Mouse (Mus musculus) v-Abl transformed pro-B cells (cell line): ENCODE data around the gene Nav3.

Experiments used
- in situ Hi-C, 2 experiments: fragments of 400-800 bp; cut with MboI; formaldehyde crosslinking; loops; one replicate each; pipeline ENCODE4 v1.15.1; 2025; ENCODE audit not compliant: unreplicated experiment in 2 of 2

The Nav3 gene

GRCm38 (mm10) chr10:110206411-110206810 lies 249.6 kb downstream of the Nav3 start:
- in situ Hi-C loops = no loop called here

DNA sequence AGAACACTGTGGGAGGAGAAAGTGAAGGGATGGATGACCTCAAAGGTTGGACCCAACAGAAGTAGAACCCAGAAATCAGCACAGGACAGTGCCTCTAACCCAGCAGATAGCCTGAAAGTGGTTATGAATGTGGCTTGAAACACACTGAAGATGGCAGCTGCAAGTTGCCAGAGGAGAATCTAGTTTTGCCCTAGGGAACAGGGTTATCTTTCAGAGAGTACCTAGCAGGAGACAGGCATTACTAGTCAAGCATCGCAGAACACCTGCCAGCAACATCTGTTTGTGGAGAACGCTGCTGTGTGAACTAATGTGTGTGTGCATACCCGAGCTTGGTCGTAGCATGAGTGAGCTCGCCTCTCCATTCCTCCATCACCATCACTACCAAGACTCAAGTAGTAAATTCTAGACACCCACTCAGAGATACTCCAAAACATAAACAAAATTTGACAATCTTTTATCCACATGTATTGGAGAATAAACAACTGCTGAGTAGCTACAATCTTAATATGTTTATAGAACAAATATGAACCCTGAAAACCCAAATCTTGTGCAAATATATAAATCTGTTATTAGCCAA lies 251.8 kb downstream of the Nav3 start:
- in situ Hi-C loops = no loop called here

GRCm38 (mm10) chr10:110192881-110193280 lies 263.1 kb downstream of the Nav3 start:
- in situ Hi-C loops = no loop called here

GRCm38 (mm10) chr10:110192026-110192805 lies 263.8 kb downstream of the Nav3 start:
- in situ Hi-C loops = no loop called here

GRCm38 (mm10) chr10:110186242-110186641 lies 269.8 kb downstream of the Nav3 start:
- in situ Hi-C loops = no loop called here

GRCm38 (mm10) chr10:110175874-110176273 lies 280.1 kb downstream of the Nav3 start:
- in situ Hi-C loops = no loop called here

DNA sequence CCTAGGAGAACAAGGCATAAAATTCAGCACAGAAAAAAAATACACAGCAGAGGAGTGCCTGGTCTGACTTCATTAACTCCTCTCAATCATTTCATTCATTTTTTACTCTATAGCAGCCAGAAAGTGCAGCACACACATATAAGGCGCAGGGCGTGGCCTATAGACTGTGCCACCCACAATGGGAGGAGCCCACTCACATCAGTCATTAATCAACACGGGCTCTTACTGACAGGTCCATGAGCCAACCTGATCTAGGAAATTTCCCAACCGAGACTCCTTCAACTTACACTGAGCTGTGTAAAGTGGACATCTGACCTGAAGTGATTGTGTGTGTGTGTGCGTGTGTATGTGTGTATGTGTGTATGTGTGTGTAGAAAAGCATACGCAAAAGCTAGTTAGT lies 286.6 kb downstream of the Nav3 start:
- in situ Hi-C loops = no loop called here

GRCm38 (mm10) chr10:110168892-110169291 lies 287.1 kb downstream of the Nav3 start:
- in situ Hi-C loops = no loop called here

GRCm38 (mm10) chr10:110162596-110162995 lies 293.4 kb downstream of the Nav3 start:
- in situ Hi-C loops = no loop called here

DNA sequence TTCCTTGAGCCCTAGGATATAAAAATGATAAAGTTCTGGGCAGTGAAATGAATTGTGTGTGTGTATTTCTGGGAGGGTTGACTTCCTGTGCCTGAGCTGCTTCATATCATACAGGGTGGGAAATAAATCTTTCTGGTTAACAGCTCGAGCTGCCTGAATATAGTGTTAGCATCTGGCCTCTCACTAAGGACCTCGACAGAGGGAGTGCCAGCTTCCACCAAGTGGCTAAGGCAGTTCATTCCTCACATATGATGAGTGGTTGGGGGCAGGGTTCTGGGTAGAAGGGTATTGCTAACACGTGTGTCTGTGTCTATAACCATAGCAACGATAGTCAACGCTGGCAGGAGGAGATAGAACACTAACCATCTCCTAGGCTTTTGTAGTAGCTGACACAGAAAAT lies 295.1 kb downstream of the Nav3 start:
- in situ Hi-C loops = no loop called here

- in situ Hi-C loops = no loop called here
Observed at GRCm38 (mm10) chr10:110159548-110159947, 296.5 kb downstream of the Nav3 start.

- in situ Hi-C loops = no loop called here
Observed at GRCm38 (mm10) chr10:110158122-110158521, 297.9 kb downstream of the Nav3 start.

GRCm38 (mm10) chr10:110156412-110156811 lies 299.6 kb downstream of the Nav3 start:
- in situ Hi-C loops = no loop called here

DNA sequence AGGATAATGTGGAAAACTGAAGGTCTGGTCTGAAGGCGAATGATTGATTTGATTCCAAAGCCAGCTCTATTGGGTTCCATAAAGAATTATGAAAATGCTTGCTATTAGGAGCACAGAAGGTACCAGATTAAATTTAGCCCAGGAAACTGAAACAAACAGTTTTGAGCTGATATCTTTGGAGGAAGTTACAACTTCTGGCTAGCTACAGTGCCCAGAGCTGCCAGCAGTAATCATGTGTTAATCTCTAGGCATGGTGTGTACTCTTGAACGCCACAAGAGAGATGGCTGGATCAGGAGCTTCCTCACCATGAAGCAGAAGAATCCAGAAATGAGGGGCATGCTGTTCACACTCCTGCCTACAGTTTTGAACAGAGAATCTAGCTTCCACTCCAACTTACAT lies 300.5 kb downstream of the Nav3 start:
- in situ Hi-C loops = no loop called here

- in situ Hi-C loops = no loop called here
Observed at GRCm38 (mm10) chr10:110154873-110155237, 301.1 kb downstream of the Nav3 start.

DNA sequence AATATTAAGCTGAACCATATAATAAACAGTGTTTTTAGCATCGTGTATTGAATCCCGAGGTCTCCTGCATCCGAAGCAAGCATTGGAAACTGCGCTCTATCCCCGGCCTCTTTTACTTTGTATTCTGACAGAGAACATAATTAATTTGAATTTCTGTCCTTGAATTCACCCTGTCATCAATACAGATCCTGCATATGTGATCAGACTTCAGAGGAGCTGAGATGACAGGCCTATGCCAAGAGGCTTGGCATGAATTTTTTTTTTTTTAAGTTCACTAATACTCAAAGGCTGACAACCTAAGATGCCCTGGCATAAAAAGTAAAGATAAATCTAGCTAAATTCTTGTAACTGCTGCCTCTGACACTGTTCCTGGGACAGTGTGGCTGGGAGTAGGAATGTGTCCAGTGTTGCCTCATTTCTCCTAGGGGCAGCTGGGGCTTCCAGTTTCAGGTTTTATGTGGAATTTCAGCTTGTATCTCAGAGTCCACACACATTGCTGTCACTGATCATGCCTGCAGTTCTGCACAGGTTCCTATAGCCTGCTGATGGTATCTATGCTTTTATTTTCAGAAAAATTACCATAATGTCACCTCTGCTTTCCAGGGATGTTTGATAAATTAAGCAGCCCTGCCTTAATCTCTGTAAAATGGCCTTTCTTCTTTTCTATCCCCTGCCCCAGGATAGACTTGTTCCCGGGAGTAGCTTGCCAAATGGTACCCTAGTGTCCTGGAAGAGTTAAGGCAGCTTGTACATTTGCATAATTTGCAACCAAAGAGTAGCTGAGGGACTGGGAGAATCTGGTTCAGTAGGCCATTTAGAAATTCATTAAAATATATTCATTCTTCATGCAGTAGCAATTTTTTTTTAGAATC lies 301.8 kb downstream of the Nav3 start:
- in situ Hi-C loops = no loop called here

- in situ Hi-C loops = no loop called here
Observed at GRCm38 (mm10) chr10:110120572-110120971, 335.4 kb downstream of the Nav3 start.

GRCm38 (mm10) chr10:110117341-110117740 lies 338.7 kb downstream of the Nav3 start:
- in situ Hi-C loops = no loop called here

- in situ Hi-C loops = no loop called here
Observed at GRCm38 (mm10) chr10:110112669-110113458, 343.1 kb downstream of the Nav3 start.

DNA sequence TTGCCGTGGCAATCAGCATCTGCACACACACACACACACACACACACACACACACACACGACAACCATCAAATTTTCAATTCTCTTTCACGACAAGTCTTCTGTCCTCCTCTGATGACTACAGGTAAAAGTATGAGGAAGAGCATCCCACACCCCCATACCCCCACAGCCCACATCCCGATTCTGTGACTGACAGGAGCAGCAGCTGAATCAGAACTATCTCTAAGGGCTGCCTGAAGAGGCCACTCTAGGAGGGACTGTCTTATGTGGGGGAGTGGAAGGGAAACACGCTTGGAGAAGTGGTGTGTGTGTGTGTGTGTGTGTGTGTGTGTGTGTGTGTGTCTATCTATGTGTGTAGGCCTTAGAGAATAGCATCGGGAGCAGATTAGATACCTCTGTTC lies 352.7 kb downstream of the Nav3 start:
- in situ Hi-C loops = no loop called here

- in situ Hi-C loops = no loop called here
Observed at GRCm38 (mm10) chr10:110102231-110102630, 353.8 kb downstream of the Nav3 start.
